Mouse (Mus musculus): Measurements from ENCODE around the gene Tmem270. TPM values are rescaled to one million over a fixed set of nuclear protein-coding genes. Genes with fewer than 3 reads are reported as not detected.

Tmem270 gene
- total and polyA plus RNA-seq, 3 experiments, result not detected

DNA sequence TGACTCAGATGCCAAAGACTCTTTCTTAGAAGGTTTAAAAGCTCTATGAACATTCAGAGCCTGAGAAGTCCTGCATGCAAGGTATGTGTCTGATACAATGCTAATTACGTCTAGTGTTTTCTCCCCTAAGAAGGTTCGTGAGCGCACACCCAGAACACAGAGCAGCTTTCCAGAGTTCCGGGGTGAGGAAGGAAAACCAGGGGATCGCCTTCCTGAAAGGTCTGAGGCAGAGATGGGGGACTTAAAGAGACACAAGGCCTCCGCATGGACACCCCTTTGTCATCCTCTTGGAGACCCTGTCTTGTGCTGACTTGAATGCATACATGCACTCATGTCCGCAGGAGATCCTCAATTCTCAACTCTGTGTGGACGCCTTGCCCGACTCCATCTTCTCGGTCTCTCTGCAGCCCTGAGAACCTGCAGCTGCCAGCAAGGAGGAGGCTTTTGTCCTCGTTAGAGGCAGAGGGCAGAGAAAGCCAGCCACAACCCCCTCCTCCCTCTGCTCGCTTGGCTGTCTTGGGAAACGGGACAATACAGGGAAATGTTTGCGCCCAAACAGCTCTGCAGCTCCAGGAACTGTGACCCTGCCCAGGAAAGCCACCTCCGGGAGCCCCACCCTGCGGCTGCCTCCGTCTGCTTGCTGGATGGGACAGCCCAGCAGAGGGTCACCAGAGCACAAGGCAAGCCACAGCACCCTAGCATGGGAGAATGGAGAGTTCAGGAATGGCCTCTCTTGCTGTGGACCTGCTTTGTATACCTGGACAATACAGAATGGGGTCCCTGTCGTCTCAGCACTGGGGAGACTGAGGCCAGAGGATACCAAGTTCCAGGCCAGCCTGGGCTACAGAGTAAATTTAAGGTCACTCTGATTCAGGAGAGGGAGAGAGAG is 18.8 kb downstream of the Tmem270 start:
- peak; percentile 70 for DNase-seq

DNA sequence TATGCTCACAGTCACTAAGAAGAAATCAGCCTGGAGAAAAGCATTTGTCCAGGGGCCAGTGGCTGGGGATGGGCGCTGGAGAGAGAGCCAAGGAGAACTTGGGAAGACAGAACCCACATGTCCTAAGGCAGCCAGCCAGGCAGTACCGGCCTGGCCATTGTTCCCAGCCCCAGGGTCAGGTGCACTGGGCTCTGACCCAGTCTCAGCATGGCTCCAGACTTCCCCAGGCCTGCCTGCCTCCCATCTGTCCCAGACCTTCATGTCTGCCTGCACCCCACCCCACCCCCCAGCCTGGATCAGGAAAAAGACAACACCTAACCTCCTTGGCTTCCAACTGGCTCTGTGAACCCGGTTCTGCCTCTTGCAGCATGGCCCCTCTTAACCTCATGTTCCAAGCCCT is 23.5 kb downstream of the Tmem270 start:
- no peak for DNase-seq

DNA sequence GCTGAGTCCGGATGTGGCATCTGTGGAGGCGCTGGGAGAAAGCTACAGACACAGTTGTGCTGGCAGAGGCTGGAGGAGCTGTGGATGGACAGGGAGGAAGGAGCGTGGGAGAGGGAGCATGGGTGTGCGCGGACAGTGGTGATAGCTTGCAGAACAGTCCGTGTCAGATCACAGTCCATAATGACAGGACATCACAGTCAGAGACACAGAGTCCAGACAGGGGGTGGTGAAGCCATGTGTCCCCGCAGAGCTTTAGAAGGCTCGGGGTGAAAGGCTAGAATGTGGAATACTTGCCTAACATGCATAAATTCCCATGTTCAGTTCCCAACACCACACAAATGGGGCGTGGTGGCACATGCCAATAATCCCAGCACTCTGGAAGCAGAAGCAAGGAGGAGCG is 29.7 kb downstream of the Tmem270 start:
- DNase-seq, result no peak

DNA sequence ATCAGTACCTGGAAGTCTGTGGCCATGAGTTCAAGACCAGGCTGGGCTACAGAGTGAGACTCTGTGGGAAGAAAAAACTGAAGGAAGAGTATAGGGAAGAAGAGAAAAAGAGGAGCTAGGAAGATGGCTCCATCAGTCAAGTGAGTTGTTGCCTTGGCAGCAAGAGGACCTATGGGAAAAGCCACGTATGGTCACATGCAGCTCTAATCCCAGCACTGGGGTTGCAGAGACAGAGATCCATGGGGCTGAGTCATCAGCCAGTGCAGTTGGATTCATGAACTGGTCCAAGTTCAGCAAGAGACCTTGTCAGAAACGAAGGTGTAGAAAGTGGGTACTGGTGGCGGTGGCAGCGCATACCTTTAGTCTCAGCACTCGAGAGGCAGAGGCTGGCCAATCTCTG is 31.3 kb downstream of the Tmem270 start:
- DNase-seq, result no peak

DNA sequence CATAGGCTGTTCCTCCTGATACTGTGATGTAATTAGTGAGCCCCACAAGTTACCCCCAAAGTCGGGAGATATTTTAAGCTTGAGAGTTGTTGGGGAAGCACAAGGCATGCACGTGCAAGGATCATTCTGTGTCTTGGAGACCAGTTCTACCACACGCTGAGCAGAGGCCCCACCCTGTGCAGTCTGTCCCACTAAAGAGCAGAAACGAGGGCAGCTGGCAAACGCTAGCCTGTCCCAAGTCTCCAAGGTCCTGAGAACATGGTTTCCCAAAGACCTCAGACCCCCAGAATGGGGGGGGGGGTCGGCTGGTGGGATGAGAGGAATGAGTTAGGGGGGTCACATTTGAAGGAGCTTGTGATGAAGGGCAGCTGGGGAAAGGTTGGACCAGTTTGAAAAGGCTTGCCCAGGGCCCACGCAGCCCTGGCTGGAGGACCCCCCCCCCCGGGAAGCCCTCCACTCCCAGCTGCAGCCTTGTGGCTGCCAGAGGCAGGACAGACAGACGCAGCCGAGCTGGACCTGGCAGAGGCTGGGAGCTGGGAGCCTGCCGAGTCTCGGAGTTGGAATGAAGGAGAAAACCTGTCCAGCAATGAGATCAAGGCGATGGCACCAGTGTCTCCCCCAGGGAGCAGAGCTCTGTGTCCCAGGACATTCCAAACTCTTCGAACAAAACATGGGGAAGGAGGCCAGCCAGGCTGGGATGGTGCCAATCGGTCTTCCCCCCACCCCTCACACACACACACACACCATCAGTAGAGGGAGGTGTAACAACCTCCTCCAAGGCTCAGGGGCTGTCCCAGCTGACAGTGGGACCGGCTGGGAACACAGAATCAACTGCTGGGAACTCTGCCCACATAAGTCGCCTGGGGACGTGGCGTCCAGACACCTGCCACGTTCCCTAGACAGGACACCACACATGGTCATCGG is 32.3 kb downstream of the Tmem270 start:
- no peak for DNase-seq

DNA sequence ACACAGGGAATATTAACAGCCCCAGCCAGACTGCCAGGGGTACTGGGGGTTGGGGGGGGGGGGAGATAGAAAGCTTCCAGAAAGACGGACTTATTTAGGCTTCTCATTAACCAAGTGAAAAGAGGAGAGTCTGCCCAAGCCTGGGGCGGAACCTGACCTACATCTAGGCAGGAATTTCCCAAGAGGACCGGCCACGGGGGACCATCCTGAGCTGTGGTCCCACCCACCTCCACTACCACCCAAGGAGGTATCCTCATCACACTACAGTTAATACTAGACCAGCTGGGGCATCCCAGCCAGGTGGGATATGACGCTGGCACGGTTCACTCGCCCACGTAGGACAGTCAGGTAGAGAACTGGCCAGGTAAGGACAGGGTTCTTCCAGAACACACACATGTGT is 33.5 kb downstream of the Tmem270 start:
- DNase-seq, result no peak

DNA sequence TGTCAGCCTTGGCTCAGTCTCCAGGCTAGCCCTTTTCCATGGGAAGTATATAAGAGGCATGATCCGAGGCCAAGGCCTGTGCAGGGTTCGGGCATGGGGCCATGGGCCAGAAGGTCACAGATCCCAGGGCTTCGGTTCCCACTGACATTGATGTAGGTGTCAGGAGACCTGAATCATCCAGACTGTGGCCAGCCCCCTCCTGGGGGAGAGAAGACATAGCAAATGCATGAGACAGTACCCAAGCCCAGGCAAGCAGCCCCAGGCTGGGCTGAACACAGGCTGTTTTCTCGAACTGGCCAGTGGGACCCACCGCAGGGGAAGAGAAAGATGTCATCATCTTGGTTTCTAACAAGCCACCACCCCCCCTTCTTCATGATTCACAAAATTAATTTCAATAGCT is 33.9 kb downstream of the Tmem270 start:
- DNase-seq, result peak; percentile 73

DNA sequence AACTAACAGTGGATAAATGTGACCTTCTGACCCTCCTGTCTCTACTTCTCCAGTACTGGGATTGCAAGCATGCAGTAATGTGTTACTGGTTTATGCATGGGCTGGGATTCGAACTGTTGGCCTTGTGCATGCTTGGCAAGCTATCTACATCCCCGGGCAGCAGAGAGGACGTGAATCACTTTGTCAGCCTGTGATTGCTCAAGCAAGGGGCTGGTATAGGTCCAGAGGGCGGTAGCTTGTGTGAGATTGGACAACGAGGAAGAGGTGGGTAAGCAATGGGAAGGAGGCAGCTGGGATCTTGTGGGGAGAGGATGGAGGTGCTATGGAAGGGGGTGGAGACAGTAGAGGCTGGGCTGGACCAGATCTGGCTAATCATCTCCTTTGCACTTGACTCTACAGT is 38.0 kb downstream of the Tmem270 start:
- no peak for DNase-seq

DNA sequence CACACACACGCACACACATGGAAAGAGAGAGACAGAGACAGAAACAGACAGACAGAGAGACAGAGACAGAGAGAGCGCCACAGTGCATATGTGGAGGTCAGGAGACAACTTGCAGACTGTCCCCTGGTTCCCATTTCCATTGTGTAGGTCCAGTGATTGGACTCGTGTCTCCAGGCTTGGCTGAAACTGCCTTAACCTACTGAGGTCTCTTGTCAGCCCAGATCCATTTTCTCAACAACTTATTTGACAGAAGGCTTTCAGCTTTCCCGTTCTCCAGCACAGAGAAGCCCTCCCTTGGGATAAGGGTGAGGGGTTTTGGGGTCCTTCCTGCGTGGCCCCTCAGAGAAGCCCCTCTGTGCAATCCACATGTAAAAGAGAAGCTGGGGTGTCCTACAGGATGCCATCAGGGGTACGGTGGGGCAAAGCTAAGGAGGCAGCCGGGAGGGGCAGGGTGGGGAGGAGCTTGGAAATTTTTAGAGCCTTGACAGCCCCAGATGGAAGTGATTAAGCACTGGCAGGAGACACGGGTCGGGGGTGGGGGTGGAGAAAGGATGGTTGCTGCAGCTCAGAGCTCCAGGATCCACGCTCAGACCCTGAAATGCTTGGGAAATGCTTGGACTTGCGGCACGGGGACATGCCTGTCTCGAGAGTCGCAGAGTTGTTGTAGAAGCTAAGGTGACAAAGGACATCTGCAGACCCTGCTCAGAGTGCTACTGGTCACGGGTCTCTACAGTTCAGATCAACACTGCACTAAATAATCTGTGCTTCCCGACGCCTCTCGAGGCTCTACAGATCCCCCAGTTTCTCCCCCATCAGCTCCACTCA is 39.0 kb downstream of the Tmem270 start:
- no peak for DNase-seq

DNA sequence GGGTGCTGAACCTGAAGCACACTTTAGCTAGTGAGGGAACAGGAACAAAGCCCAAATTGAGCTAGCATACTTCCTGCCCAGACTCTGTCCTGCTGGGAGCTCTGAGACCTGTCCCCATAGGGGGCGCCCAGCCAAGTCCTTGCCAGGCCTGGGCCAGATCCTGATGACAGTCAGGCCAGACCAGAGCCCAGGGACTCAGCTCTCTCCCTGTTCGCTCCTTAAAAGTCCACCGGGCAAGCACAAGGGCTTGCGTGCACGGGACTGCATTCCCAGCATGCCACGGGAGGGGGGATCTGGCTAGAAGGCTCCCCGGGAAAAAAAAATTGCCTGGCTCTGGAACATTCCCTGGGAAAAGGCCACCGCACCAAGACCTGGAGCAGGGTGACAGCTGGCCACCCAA is 41.4 kb downstream of the Tmem270 start:
- peak; percentile 36 for DNase-seq

DNA sequence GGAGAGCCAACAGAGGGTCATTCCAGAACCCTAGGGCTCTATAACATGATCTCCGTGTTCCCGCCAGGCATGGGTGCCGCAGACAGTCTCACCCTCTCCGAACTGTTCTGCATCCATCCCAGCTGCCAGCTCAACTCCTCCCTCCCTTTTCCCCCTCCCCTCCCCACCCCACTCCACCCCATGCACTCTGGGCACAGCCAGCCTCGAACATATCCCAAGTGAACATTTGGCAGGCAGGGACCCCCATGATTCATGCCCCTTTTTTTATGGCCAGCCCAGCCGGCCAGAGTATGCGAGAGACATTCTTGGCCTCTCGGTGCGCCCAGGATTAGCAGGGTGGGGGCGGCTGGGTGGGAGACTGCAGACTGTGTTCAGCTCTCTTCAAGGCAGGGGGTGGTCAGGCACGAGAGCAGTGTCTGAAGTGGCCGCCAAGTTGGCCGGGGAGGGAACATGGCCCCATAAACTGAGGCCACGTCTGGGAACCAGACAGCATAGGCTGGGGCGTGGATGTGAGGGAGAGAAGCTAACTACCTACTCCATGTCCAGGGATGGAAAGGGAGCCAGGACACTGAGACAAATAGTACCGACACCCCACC is 44.5 kb downstream of the Tmem270 start:
- DNase-seq, result no peak

DNA sequence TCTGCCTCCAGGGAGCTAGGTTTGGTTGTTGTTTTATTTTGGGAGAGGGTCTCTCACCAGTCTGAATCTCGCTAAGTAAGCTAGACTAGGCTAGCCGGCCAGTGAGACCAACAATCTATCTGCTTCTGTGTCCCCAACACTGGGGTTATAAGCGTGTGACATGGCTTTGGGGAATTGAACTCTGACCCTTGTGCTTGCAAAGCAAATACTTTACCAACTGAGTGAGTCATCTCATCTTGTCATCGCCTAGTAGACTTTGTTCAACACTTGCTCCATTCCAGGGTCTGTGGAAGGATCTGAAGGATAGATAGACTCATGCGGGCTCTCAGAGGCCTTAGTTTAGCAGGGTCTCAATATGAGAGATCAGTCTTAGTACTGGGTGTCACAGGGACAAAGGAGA is 47.3 kb downstream of the Tmem270 start:
- no peak for DNase-seq

DNA sequence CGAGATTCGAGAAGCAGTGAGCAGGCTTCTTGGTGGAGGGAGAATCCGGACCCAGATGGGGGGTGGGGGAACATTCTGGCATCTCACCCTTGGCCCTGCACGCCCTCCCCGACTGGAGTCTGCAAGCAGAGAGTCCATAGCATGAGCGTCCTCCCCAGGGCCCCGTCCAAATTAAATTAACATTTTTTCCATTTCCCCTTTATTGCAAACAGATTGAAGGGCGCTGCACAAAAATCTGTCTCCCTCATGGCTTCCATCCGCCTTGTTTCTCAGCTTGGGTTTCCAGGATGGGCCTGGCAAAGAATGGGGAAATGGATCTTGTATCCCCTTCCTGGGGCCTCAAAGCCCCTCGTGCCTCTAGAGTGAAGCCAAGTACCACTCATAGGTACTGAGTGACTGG is 48.2 kb downstream of the Tmem270 start:
- DNase-seq, result no peak

DNA sequence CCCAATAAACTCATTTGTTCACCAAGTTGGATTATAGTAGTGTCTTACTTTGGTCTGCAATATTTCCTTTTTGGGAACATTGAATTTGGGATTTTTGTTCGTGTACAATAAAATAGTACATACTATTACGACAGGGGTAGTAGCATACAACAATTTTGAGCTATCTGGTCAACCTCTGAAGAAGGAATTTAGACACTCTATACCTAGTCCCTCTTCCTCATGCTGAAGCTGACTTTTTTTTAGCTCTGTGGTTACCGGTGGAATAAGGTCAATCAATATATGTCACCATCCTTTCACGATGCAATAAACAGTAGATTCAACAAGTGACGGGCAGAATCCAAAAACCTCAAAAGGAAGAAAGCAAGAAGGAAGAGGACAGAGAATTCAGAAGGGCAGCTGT is 53.7 kb downstream of the Tmem270 start:
- DNase-seq, result no peak

Other genes starting within 250 kb of the Tmem270 start
- gene Limk1, start 218.1 kb downstream of the Tmem270 start, total RNA-seq (2021), result 10 to 100 TPM; 20.6 to 22.1 TPM
- 36.5 and 38.4 TPM in 2 replicates for gene Limk1, start 218.1 kb downstream of the Tmem270 start, polyA plus RNA-seq (2012; rRNA removed)
- 10 to 100 TPM; 11.8 to 26.9 TPM for gene Eln, start 159.4 kb downstream of the Tmem270 start, total RNA-seq (2021)
- 21.8 and 30.7 TPM in 2 replicates for gene Eln, start 159.4 kb downstream of the Tmem270 start, polyA plus RNA-seq (2012; rRNA removed)
- gene Cldn13, start 8.8 kb upstream of the Tmem270 start, total RNA-seq (2021), result not detected
- not detected in 2 replicates for gene Cldn13, start 8.8 kb upstream of the Tmem270 start, polyA plus RNA-seq (2012; rRNA removed)
- gene Mettl27, start 25.6 kb upstream of the Tmem270 start, total RNA-seq (2021), result 10 to 100 TPM; 23.5 to 33.1 TPM
- gene Mettl27, start 25.6 kb upstream of the Tmem270 start, polyA plus RNA-seq (2012; rRNA removed), result 22.5 and 39.1 TPM in 2 replicates
- gene Cldn4, start 40.2 kb upstream of the Tmem270 start, total RNA-seq (2021), result not detected
- 0.06 TPM in 1 of 2 replicates, not detected in the other for gene Cldn4, start 40.2 kb upstream of the Tmem270 start, polyA plus RNA-seq (2012; rRNA removed)
- gene Cldn3, start 79.5 kb upstream of the Tmem270 start, total RNA-seq (2021), result under 1 TPM; 0.62 to 0.75 TPM
- 2.9 and 3.7 TPM in 2 replicates for gene Cldn3, start 79.5 kb upstream of the Tmem270 start, polyA plus RNA-seq (2012; rRNA removed)
- 10 to 100 TPM; 51.7 to 52.4 TPM for gene Abhd11, start 102.4 kb upstream of the Tmem270 start, total RNA-seq (2021)
- gene Abhd11, start 102.4 kb upstream of the Tmem270 start, polyA plus RNA-seq (2012; rRNA removed), result 90.8 and 100.0 TPM in 2 replicates
- gene Stx1a, start 116.7 kb upstream of the Tmem270 start, total RNA-seq (2021), result 1 to 10 TPM; 5.9 to 7.5 TPM
- 23.2 and 31.8 TPM in 2 replicates for gene Stx1a, start 116.7 kb upstream of the Tmem270 start, polyA plus RNA-seq (2012; rRNA removed)
- 10 to 100 TPM; 30.7 to 43.3 TPM for gene Dnajc30, start 157.5 kb upstream of the Tmem270 start, total RNA-seq (2021)
- gene Dnajc30, start 157.5 kb upstream of the Tmem270 start, polyA plus RNA-seq (2012; rRNA removed), result 85.4 and 105 TPM in 2 replicates
- 10 to 100 TPM; 46.3 to 62.4 TPM for gene Bud23, start 158.2 kb upstream of the Tmem270 start, total RNA-seq (2021)
- 62.8 and 65.6 TPM in 2 replicates for gene Bud23, start 158.2 kb upstream of the Tmem270 start, polyA plus RNA-seq (2012; rRNA removed)
- 1 to 10 TPM; 1.4 to 4.5 TPM for gene Vps37d, start 171.5 kb upstream of the Tmem270 start, total RNA-seq (2021)
- gene Vps37d, start 171.5 kb upstream of the Tmem270 start, polyA plus RNA-seq (2012; rRNA removed), result 7.4 and 9.7 TPM in 2 replicates
- 10 to 100 TPM; 49.2 to 91.7 TPM for gene Mlxipl, start 183.2 kb upstream of the Tmem270 start, total RNA-seq (2021)
- 127 and 165 TPM in 2 replicates for gene Mlxipl, start 183.2 kb upstream of the Tmem270 start, polyA plus RNA-seq (2012; rRNA removed)
- gene Tbl2, start 242.9 kb upstream of the Tmem270 start, total RNA-seq (2021), result 10 to 100 TPM; 22.7 to 35.9 TPM
- gene Tbl2, start 242.9 kb upstream of the Tmem270 start, polyA plus RNA-seq (2012; rRNA removed), result 8.7 and 9.2 TPM in 2 replicates